Mouse (Mus musculus) kidney, adult 2 months (tissue): ENCODE measurements at regions not wholly inside any gene's neighbourhood (a gene's known extent, or its start where the extent isn't known, plus 50 kb on each side); places are given as distances from the start of the nearest gene placed in this dataset.

Experiments
- DNase-seq: peaks from one replicate; pipeline ENCODE4 v3.0.0; 2021
- H3K27ac ChIP-seq: fragments of 200-500 bp; 2 replicates; pipeline ENCODE4 v1.5.1; 2012; ENCODE audit warnings: low read depth, low read length, control low read depth, inconsistent platforms; ENCODE audit not compliant: insufficient read depth
- H3K27me3 ChIP-seq: fragments of 200-500 bp; replicated peaks from 2 replicates; pipeline ENCODE4 v1.6.1; 2012; ENCODE audit warnings: mild to moderate bottlenecking, moderate library complexity, low read length, inconsistent platforms; ENCODE audit not compliant: control insufficient read depth, insufficient read depth
- H3K36me3 ChIP-seq: fragments of 200-500 bp; 2 replicates; pipeline ENCODE4 v1.6.1; 2012; ENCODE audit warnings: mild to moderate bottlenecking, moderate library complexity, low read length, inconsistent platforms; ENCODE audit not compliant: control insufficient read depth, insufficient read depth
- H3K4me1 ChIP-seq: fragments of 200-500 bp; 2 replicates; pipeline ENCODE4 v1.6.1; 2011; ENCODE audit warnings: low read length; ENCODE audit not compliant: control insufficient read depth, insufficient read depth
- H3K4me3 ChIP-seq: fragments of 200-500 bp; 2 replicates; pipeline ENCODE4 v1.5.1; 2011; ENCODE audit warnings: mild to moderate bottlenecking, low read depth, low read length, control low read depth; ENCODE audit not compliant: insufficient read depth
- CTCF ChIP-seq: fragments of 200-500 bp; conservative IDR thresholded peaks from 2 replicates; pipeline ENCODE4 v1.5.1; 2011; ENCODE audit warnings: low read depth, mild to moderate bottlenecking, control low read depth, low read length, moderate library complexity, mixed read lengths; ENCODE audit not compliant: insufficient read depth, insufficient read length
- POLR2A ChIP-seq: fragments of 200-500 bp; IDR thresholded peaks from one replicate; pipeline ENCODE4 v1.6.1; 2011; ENCODE audit warnings: low read depth, low read length, control low read depth
- WGBS: fragments of 180-500 bp; shearing (Covaris S2); methylation state at CpG from one replicate; pipeline ENCODE4 v1.1.7; 2018; 5-methylcytosine and 5-hydroxymethylcytosine counted together

DNA sequence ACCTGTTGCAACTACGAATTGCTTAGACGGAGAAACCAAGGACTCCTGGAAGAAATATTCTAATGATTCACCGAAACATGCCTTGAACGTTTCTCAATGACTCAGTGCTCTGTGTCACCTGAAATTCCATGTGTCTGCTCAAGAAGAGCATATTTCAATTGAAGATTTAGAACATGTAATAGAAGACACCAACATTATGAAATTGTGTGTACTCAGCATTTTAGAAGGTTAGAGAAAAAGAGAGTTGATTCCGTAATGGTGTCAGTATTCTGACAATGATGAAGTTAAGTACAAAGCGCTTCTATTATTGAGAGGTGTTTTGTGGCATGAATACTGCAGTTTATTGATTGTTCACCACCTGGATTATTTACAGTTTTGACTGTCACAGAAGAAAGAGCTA is 159.1 kb upstream of the Gap43 start:
- WGBS, result 90% methylated on average over 6 of the region's 6 CpGs
- H3K36me3 ChIP-seq, result no peaks in the 10 kb centered on the region

DNA sequence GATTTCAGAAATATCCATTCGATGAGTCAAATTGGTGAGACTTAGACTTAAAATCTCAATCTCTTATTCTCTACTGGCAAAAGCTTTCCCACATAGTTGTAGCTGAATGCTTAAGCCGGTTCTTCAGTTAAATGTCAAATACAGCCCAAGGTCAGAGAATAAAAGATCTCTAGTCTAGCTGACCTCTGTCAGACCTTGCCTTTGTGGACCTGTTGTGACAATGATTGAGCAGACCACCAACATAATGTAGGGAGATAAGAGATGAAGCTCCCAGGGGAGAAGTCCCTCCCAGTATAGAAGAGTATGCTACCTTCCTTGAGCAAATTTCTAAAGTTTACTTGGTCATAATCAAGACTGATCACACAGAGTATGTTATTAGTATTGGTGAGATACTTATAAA is 157.9 kb upstream of the Gap43 start:
- WGBS, result 83% methylated on average over 2 of the region's 2 CpGs
- Histone ChIP-seq H3K36me3 (no peaks in the 10 kb centered on the region), H3K4me3 (no peak overlapping the region), H3K27me3 (no peaks in the 10 kb centered on the region), H3K27ac (no peak overlapping the region), H3K4me1 (no peaks in the 10 kb centered on the region)
- TF ChIP-seq CTCF, result no peak
- no peak for TF ChIP-seq POLR2A
- no peak for DNase-seq

More for the DNA sequence above, 159.1 kb upstream of the Gap43 start:
- TF ChIP-seq CTCF (no peak), POLR2A (no peak)
- H3K27ac ChIP-seq, result no peak overlapping the region
- no peaks in the 10 kb centered on the region for H3K4me1 ChIP-seq
- H3K27me3 ChIP-seq, result no peaks in the 10 kb centered on the region
- H3K4me3 ChIP-seq, result no peak overlapping the region
- DNase-seq, result no peak

DNA sequence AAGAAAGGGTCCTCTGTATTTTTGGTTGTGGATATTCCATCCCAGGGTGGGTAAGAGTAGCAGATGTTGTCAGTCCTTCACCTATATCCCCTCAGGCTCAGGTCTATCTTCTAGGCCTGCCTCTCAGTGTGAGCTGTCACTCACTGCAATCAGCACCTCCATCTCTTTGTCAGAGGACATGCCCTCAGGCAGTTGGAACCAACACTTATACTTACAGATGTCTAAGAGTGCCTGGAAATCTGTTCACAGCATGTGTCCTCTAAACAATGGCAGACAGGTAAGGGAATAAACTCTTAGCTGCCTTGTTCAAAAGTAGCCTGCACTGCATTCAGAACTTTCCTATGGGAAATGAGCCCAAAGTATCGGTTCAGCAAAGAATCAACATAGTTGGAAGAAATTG is 153.1 kb upstream of the Gap43 start:
- no peaks in the 10 kb centered on the region for H3K27me3 ChIP-seq
- no peak for DNase-seq
- no peak overlapping the region for H3K4me3 ChIP-seq
- H3K36me3 ChIP-seq, result no peaks in the 10 kb centered on the region
- no peak overlapping the region for H3K27ac ChIP-seq
- H3K4me1 ChIP-seq, result no peaks in the 10 kb centered on the region
- WGBS, result 93% methylated on average over 1 of the region's 1 CpGs
- no peak for TF ChIP-seq CTCF
- TF ChIP-seq POLR2A, result no peak

DNA sequence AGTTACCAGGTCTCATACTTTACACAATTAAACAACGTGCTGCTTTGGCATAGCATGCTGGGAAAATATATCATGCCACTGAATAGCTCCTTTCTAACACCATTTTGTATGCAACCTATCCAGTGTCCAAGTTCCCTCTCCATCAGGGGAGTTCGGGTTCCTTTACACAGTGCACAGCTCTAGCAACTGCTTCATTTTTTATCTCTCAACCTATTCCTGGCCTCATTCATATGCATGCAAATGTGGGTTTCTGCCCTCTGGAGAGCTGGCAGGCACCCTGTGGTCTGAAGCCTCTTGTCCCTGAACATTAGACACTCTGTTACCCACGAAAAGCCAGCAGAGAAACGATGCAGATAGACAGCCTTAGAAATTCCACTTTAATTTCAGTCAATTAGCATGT is 148.3 kb upstream of the Gap43 start:
- Histone ChIP-seq H3K4me3 (no peak overlapping the region), H3K36me3 (no peaks in the 10 kb centered on the region), H3K4me1 (no peaks in the 10 kb centered on the region), H3K27ac (no peak overlapping the region), H3K27me3 (no peaks in the 10 kb centered on the region)
- 56% methylated on average over 4 of the region's 4 CpGs for WGBS
- no peak for DNase-seq
- TF ChIP-seq POLR2A (no peak), CTCF (no peak)

DNA sequence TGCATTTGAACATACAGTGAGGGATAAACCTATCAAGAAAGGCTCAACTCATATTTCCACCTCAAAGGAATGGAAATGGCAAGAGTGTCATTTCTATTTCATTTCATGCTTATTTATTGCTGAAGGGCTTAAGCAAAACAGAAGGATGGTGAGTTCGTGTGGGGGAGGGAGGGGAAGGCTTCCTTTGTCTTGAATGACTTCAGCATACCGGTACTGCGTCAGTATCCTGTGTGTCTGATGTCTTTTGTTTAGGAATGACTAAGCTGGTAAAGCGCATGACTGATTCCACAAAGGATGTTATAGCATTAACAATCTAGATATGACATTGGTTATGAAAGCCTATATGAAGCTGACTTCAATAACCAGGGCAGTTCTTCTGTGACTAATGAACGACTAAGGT is 139.5 kb upstream of the Gap43 start:
- 62% methylated on average over 5 of the region's 5 CpGs for WGBS
- no peak overlapping the region for H3K27ac ChIP-seq
- H3K36me3 ChIP-seq, result no peaks in the 10 kb centered on the region
- no peaks in the 10 kb centered on the region for H3K4me1 ChIP-seq
- H3K27me3 ChIP-seq, result no peaks in the 10 kb centered on the region
- DNase-seq, result no peak
- no peak overlapping the region for H3K4me3 ChIP-seq
- TF ChIP-seq POLR2A (no peak), CTCF (no peak)

DNA sequence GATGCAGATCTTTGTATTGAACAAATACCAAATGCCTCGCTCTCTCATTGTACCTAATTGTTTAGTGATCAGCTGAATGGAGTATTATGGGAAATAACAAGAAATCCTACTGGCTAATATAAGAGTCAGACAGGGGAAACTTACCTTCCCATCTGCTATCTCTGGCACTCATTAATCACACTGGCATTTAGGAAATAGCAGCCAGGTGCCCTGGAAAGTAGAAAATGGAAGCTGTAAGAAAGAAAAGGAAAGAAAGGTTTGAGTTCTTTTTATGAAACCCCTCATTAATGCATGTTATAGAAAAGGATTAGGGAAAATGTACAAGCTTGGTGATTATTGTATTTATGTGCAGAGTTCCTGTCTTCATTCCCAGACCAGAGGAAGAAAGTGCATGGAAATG is 126.5 kb upstream of the Gap43 start:
- Histone ChIP-seq H3K27me3 (no peaks in the 10 kb centered on the region), H3K27ac (no peak overlapping the region), H3K36me3 (no peaks in the 10 kb centered on the region), H3K4me3 (no peak overlapping the region), H3K4me1 (no peaks in the 10 kb centered on the region)
- 100% methylated on average over 1 of the region's 1 CpGs for WGBS
- no peak for DNase-seq
- TF ChIP-seq CTCF (no peak), POLR2A (no peak)

DNA sequence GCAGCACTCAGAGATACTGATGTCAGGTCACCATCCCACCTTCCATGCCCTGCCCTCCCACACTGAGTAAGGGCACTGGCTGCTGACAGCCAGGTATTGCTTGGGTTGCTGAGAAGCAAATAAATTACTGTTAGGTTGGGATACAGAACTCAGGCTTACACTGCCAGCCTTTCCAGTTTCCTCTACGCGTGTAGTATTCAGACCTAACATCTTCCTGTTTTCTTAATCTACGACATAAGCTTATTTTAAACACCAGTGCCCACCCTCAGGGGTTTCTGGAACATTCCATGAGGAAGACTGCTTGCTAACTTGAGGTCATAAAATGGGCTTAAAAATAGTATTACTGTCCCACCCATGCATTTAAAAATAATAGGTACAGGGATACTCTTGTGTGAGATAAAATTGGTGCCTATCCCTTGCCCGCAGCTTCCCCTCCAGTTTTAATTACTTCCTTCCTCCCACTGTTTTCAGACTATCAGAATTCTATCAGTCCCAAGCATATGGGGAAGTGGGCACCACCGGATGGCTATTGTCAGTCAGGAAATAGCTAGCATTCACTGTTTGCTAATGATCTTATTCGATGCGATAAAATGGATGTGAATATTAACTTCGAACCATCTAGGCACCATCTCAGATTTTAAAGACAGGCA is 116.0 kb upstream of the Gap43 start:
- DNase-seq, result no peak
- H3K4me1 ChIP-seq, result no peaks in the 10 kb centered on the region
- TF ChIP-seq POLR2A, result no peak
- H3K36me3 ChIP-seq, result no peaks in the 10 kb centered on the region
- H3K4me3 ChIP-seq, result no peak overlapping the region
- 63% methylated on average over 8 of the region's 8 CpGs for WGBS
- no peaks in the 10 kb centered on the region for H3K27me3 ChIP-seq
- H3K27ac ChIP-seq, result no peak overlapping the region

DNA sequence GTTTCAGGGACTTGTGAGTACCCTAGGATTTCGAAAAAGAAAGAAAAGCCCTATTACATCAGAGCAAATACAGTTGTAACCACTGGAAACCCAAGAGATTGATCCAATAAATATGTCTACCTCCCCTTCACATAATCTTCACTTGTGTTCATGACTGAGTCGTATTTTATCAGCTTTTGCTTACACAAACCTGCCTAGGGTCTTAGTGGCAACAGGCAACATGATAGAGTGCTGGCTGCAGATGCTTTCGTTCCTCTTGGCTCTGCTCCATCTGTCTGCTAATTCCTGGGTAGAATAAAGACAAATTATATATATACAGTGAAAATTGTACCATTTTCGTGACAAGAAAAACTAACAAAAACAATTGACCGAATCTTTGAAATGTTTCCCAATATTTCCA is 112.9 kb upstream of the Gap43 start:
- Histone ChIP-seq H3K36me3 (no peaks in the 10 kb centered on the region), H3K27me3 (no peaks in the 10 kb centered on the region), H3K4me1 (no peaks in the 10 kb centered on the region), H3K4me3 (no peak overlapping the region), H3K27ac (no peak overlapping the region)
- no peak for DNase-seq
- 64% methylated on average over 5 of the region's 5 CpGs for WGBS
- no peak for TF ChIP-seq CTCF
- TF ChIP-seq POLR2A, result no peak
